Mouse (Mus musculus) erythroblast, embryonic 14.5 days (primary cell): ENCODE data around the gene Cemip. TPM values are rescaled to one million over a fixed set of nuclear protein-coding genes. Genes with fewer than 3 reads are reported as not detected.

Source experiments
- H3K27me3 ChIP-seq: 2 replicates; pipeline ENCODE4 v1.6.1; 2012; ENCODE audit warnings: inconsistent platforms; ENCODE audit not compliant: control insufficient read depth
- H3K36me3 ChIP-seq: 2 replicates; pipeline ENCODE4 v1.6.1; 2012; ENCODE audit warnings: mild to moderate bottlenecking, inconsistent platforms; ENCODE audit not compliant: control insufficient read depth
- H3K4me1 ChIP-seq: 2 replicates; pipeline ENCODE4 v1.6.1; 2012; ENCODE audit warnings: inconsistent platforms; ENCODE audit not compliant: control insufficient read depth
- H3K4me3 ChIP-seq: replicated peaks from 2 replicates; pipeline ENCODE3; 2012; ENCODE audit warnings: moderate library complexity, mild to moderate bottlenecking, inconsistent platforms
- H3K9me3 ChIP-seq: 2 replicates; pipeline ENCODE4 v1.6.1; 2012; ENCODE audit warnings: low read length, inconsistent platforms, mixed read lengths; ENCODE audit not compliant: control insufficient read depth
- GATA1 ChIP-seq: IDR thresholded peaks from 2 replicates; pipeline ENCODE4 v1.6.1; 2012; ENCODE audit warnings: low read length, inconsistent platforms, mixed read lengths
- TAL1 ChIP-seq: IDR thresholded peaks from 3 replicates; pipeline ENCODE4 v1.6.1; 2012; ENCODE audit warnings: low read length, inconsistent platforms, mixed read lengths
- polyA plus RNA-seq: library from polyadenylated mRNA; stranded (reverse); fragments of >175 nt; gene quantifications from 2 replicates; pipeline ENCODE4 v1.2.3, GENCODE M21; 2012

Gene Cemip
- polyA plus RNA-seq, 1 experiment: 0.01 TPM

DNA sequence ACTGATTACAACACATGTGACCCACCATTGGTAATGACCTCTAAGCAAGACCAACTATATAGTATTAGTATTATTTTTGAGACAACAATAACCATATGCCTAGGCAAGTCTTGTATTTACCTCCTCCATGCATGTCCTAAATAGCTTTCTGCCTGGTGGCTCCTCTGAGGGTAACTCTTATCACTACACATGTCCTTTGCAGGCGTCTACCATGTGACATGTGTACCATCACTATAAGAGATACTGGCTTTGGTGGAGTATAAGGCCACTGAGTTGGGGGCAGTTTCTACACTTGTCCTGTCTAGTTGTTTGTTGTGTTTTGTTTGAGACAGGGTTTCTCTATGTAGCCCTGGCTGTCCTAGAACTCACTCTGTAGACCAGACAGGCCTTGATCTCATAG lies 86.7 kb downstream of the Cemip start:
- peaks cover 3% of the 10 kb centered on the region; the same call in 1 of the 2 replicates for H3K27me3 ChIP-seq
- no peak overlapping the region for H3K4me3 ChIP-seq
- peaks cover 19% of the 10 kb centered on the region for H3K4me1 ChIP-seq
- TF ChIP-seq TAL1 (no peak), GATA1 (no peak)
- H3K9me3 ChIP-seq: no peaks in the 10 kb centered on the region
- H3K36me3 ChIP-seq: no peaks in the 10 kb centered on the region

DNA sequence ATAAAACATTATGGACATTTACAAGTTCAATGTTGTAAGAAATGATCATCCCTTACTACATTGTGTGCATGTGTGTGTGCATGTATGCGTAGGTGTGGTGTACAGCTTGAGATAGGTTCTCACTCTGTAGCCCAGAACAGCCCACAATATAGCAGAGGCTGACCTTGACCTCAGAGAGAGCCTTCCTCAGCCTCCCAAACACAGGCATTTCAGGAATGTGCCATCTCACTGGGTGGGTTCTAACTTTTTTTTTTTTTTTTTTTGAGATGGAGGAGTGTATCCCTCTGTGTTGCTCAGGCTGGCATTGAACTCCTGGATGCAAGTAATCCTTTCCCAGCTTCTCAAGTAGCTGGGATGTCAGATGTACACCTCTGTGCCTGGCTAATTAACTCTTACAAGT lies 92.0 kb downstream of the Cemip start:
- no peaks in the 10 kb centered on the region for H3K9me3 ChIP-seq
- H3K4me3 ChIP-seq: no peak overlapping the region
- no peaks in the 10 kb centered on the region for H3K27me3 ChIP-seq
- TF ChIP-seq GATA1 (no peak), TAL1 (no peak)
- no peaks in the 10 kb centered on the region for H3K36me3 ChIP-seq
- peaks cover 4% of the 10 kb centered on the region for H3K4me1 ChIP-seq

DNA sequence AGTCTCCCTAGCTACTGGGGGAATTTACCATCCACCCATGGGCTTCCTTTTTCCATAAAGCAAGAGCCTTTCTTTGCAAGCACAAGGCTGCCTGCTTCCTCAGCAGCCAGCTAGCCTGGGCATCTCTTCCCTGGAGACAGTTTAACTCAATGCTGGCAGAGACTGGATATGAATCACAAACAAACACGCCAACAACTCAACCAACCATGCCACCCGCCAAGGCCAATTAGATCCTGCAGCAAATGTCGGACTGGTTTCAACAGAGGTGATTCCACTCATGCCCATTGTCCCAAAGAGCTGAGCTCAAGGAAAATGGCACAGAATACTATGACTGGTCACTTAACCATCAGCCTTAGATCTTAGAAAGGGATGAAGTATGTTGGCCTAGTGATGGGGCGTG lies 97.0 kb downstream of the Cemip start:
- TF ChIP-seq GATA1 (no peak), TAL1 (no peak)
- H3K4me3 ChIP-seq: no peak overlapping the region
- no peaks in the 10 kb centered on the region for H3K4me1 ChIP-seq
- H3K9me3 ChIP-seq: no peaks in the 10 kb centered on the region
- H3K27me3 ChIP-seq: no peaks in the 10 kb centered on the region
- H3K36me3 ChIP-seq: no peaks in the 10 kb centered on the region

DNA sequence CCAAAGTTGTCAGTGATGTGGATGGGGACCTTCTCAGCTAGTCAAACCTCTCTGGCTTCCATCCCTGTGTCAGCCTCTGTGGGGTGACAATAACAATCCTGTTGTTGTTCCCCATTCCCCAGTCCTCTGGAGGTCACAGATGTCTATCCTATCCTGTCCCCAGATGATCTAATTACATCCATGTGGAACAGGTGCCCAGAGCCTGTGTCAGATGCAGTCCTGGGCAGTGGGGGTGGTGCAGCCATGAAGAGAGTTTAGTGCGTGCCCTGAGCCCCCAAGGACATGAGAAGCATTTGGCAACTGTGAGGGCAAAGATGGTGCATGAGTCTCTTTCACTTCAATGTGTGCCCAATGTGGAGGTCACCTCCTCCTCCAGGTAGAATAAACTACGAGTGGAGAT lies 100.6 kb downstream of the Cemip start:
- TF ChIP-seq TAL1 (no peak), GATA1 (no peak)
- Histone ChIP-seq H3K4me1 (no peaks in the 10 kb centered on the region), H3K4me3 (no peak overlapping the region), H3K9me3 (no peaks in the 10 kb centered on the region), H3K36me3 (no peaks in the 10 kb centered on the region), H3K27me3 (no peaks in the 10 kb centered on the region)

DNA sequence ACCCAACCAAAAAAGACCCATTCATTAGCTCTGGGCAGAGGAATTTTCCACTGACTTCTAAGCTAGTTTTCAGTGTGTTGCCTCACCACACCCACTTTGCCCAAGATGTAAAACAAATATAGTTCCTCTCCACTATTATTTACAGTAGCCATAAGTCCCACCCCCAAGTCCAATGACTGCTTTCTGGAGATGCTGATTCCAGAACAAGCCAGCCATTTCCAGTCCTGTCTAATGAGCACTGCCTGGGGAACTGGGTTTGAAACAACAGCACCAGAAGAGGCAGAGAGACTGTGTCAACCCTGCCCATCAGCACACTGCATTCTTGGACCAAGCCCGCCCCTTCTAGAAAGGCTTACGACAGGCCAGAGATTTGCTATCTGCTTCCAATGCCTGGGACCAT lies 103.7 kb downstream of the Cemip start:
- Histone ChIP-seq H3K4me3 (no peak overlapping the region), H3K9me3 (no peaks in the 10 kb centered on the region), H3K27me3 (no peaks in the 10 kb centered on the region), H3K4me1 (no peaks in the 10 kb centered on the region), H3K36me3 (no peaks in the 10 kb centered on the region)
- TF ChIP-seq TAL1 (no peak), GATA1 (no peak)

DNA sequence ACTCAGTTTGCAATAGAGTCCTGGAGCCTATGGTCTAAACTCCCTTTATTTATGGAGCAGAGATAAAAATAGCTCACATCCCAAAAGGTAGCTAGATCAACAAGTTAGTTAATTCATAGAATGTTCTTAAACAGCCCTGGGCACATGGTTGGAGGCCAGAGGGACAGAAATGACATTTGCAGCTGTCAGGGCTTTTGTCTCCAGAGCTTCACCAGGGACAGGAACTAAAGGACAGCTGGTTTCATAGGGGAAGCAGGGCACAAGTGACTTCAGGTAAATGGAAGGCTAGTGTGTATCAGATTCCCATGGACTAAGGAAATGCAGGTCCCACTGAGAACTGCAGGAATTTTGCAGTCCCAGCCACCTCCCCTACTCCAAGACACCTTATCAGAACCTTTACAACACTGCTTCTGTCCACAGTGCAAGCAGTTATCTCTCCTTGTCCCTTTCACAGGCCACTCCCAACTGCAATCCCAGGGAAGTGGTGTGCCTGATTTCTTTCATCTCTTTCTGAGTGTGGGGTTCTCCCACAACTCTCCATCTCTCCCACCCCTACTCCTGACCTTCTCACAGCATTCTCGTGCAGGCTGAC lies 107.3 kb downstream of the Cemip start:
- no peaks in the 10 kb centered on the region for H3K27me3 ChIP-seq
- H3K9me3 ChIP-seq: no peaks in the 10 kb centered on the region
- H3K4me3 ChIP-seq: no peak overlapping the region
- no peaks in the 10 kb centered on the region for H3K4me1 ChIP-seq
- TF ChIP-seq GATA1 (no peak), TAL1 (no peak)
- H3K36me3 ChIP-seq: no peaks in the 10 kb centered on the region

DNA sequence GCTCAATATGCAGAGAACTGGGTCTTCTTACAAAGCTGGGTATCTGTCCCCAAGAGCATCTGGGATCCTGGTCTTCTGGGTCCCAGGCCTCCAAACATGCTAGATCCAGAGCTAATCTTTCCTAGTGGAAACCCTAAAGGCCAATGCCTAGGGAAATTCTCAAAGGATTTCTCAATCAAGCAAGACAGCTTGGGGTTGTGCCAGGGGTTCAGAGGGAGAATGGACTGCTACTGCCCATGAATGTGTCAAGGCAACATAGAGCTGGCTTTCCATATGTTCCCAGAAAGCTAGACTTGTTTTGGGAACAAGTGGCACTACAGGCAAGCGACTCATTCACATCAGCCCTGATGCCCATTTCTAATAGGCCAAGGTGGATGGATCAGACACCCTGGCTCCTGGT lies 107.9 kb downstream of the Cemip start:
- Histone ChIP-seq H3K4me3 (no peak overlapping the region), H3K9me3 (no peaks in the 10 kb centered on the region), H3K4me1 (no peaks in the 10 kb centered on the region), H3K36me3 (no peaks in the 10 kb centered on the region), H3K27me3 (no peaks in the 10 kb centered on the region)
- TF ChIP-seq TAL1 (no peak), GATA1 (no peak)

DNA sequence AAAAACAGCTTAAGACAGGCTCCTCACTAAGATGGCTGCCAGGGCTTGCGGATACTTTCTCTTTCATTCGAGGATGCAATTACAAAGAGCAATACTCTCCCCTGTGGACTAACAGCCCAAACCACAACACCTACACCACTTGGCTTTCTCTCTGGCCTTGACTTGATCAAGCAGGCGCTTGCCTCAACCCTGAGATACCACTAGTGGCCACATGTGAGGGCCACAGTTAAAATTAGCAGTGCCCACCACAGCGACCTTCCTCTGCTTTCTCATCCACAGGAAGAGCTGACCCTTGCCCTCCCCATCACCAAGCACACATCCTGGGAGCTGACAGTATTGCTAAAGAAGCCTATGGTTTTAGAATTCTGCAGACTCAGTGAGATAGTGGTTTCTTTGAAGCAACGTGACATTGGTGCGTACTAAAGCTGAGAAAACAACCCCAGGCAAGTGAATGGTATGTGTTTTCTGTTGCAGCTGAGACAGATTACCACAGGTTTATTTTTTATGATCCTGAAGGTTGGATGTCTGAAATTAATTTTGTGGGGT lies 109.8 kb downstream of the Cemip start:
- Histone ChIP-seq H3K36me3 (no peaks in the 10 kb centered on the region), H3K9me3 (no peaks in the 10 kb centered on the region), H3K4me3 (no peak overlapping the region), H3K27me3 (no peaks in the 10 kb centered on the region), H3K4me1 (no peaks in the 10 kb centered on the region)
- TF ChIP-seq TAL1 (no peak), GATA1 (no peak)

DNA sequence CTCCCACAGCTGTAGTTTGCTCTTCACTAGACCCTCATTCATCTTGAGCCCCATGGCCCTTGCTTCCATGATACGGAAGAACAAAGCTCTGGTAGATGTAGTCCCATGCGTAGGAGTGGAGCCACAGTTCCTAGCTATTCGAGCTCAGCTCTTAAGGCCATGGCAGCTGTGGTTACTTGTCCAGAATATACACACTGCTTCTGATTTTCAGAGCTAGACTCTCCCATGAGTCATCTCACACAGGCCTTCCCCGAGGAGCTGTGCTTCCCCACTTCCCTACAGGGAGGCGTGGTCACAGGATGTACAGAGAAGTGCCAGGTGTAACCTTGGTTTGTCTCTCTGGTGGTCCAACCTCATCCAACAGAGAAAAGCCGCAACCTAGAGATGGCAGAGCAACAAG lies 111.0 kb downstream of the Cemip start:
- Histone ChIP-seq H3K27me3 (no peaks in the 10 kb centered on the region), H3K9me3 (no peaks in the 10 kb centered on the region), H3K4me1 (no peaks in the 10 kb centered on the region), H3K4me3 (no peak overlapping the region), H3K36me3 (no peaks in the 10 kb centered on the region)
- no peak for TF ChIP-seq GATA1
- no peak for TF ChIP-seq TAL1

DNA sequence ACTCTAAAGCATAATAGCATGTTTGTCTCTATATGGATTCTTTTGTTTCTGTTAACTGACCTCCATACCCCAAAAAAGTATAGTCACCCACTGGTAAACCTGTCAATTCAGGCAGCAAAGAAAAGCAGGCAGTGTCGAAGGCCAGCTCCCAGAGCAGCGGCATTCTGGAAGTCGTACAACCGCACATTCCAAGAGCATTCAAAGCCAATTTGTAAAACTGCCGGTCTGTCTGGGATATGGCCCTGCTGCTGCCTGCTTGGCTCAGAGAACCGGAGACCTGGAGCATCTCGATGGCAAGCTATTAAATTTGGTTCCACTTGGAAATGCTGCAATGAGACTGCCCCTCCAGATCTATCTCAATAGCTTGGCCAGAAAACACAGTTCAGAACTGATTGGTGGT lies 113.8 kb downstream of the Cemip start:
- Histone ChIP-seq H3K4me3 (no peak overlapping the region), H3K4me1 (no peaks in the 10 kb centered on the region), H3K27me3 (no peaks in the 10 kb centered on the region), H3K36me3 (no peaks in the 10 kb centered on the region), H3K9me3 (no peaks in the 10 kb centered on the region)
- TF ChIP-seq GATA1 (no peak), TAL1 (no peak)
